Mouse (Mus musculus) E14TG2a.4 (cell line): ENCODE results near the gene Tmem198b.
A peak's percentile ranks its signal among the peaks of the same experiment; 100 is the strongest.

Experiments used
- H3K27me3 ChIP-seq: 2 replicates; pipeline ENCODE4 v1.6.1; 2014; ENCODE audit warnings: low read length, control low read depth; ENCODE audit not compliant: insufficient read depth
- H3K36me3 ChIP-seq: 2 replicates; pipeline ENCODE4 v1.6.1; 2014; ENCODE audit warnings: low read length, control low read depth; ENCODE audit not compliant: insufficient read depth
- H3K4me1 ChIP-seq: replicated peaks from 2 replicates; pipeline ENCODE4 v1.6.1; 2014; ENCODE audit warnings: low read depth, low read length, control low read depth
- H3K4me3 ChIP-seq: replicated peaks from 2 replicates; pipeline ENCODE4 v1.5.1; 2014; ENCODE audit warnings: mild to moderate bottlenecking, low read length
- H3K9me3 ChIP-seq: 2 replicates; pipeline ENCODE4 v1.6.1; 2014; ENCODE audit warnings: low read length, control low read depth
- CTCF ChIP-seq: conservative IDR thresholded peaks from 2 replicates; pipeline ENCODE4 v1.5.1; 2014; ENCODE audit warnings: low read length
- NANOG ChIP-seq: IDR thresholded peaks from 2 replicates; pipeline ENCODE4 v1.6.1; 2014; ENCODE audit warnings: borderline replicate concordance, low read length, mixed read lengths
- POU5F1 ChIP-seq: IDR thresholded peaks from 2 replicates; pipeline ENCODE4 v1.6.1; 2014; ENCODE audit warnings: low read length, borderline replicate concordance

Tmem198b gene

GRCm38 (mm10) chr10:128804271-128805091 lies at the start of gene Tmem198b:
Tmem198b (minus strand) TSS chr10:128804370.
- Histone ChIP-seq H3K27me3 (peaks cover 22% of the 10 kb centered on the region), H3K4me3 (peak within 1 kb of the TSS; percentile 100), H3K36me3 (peaks cover 54% of the 10 kb centered on the region), H3K9me3 (no peaks in the 10 kb centered on the region), H3K4me1 (peaks cover 59% of the 10 kb centered on the region)
- TF ChIP-seq NANOG (no peak), CTCF (no peak), POU5F1 (no peak)

- Histone ChIP-seq H3K27me3 (no peaks in the 10 kb centered on the region), H3K4me1 (peaks cover 8% of the 10 kb centered on the region), H3K36me3 (peaks cover 86% of the 10 kb centered on the region), H3K4me3 (no peak overlapping the region), H3K9me3 (no peaks in the 10 kb centered on the region)
- TF ChIP-seq POU5F1 (no peak), NANOG (no peak), CTCF (no peak)
These were observed 46.2 kb upstream of the Tmem198b start for GRCm38 (mm10) chr10:128850339-128850738.

- H3K4me3 ChIP-seq, result no peak overlapping the region
- H3K36me3 ChIP-seq, result peaks cover 95% of the 10 kb centered on the region
- no peaks in the 10 kb centered on the region for H3K27me3 ChIP-seq
- peaks cover 15% of the 10 kb centered on the region for H3K4me1 ChIP-seq
- TF ChIP-seq NANOG, result no peak
- TF ChIP-seq CTCF, result no peak
- no peak for TF ChIP-seq POU5F1
- no peaks in the 10 kb centered on the region for H3K9me3 ChIP-seq
These were observed 44.3 kb upstream of the Tmem198b start for GRCm38 (mm10) chr10:128848426-128848825.

GRCm38 (mm10) chr10:128846664-128847063 lies 42.5 kb upstream of the Tmem198b start:
- H3K4me3 ChIP-seq, result no peak overlapping the region
- H3K27me3 ChIP-seq, result no peaks in the 10 kb centered on the region
- TF ChIP-seq POU5F1, result no peak
- TF ChIP-seq CTCF, result no peak
- TF ChIP-seq NANOG, result no peak
- H3K9me3 ChIP-seq, result no peaks in the 10 kb centered on the region
- peaks cover 95% of the 10 kb centered on the region for H3K36me3 ChIP-seq
- peaks cover 31% of the 10 kb centered on the region for H3K4me1 ChIP-seq

GRCm38 (mm10) chr10:128845516-128845915 lies 41.3 kb upstream of the Tmem198b start:
- Histone ChIP-seq H3K4me1 (peaks cover 38% of the 10 kb centered on the region), H3K36me3 (peaks cover 97% of the 10 kb centered on the region), H3K9me3 (no peaks in the 10 kb centered on the region), H3K4me3 (no peak overlapping the region), H3K27me3 (no peaks in the 10 kb centered on the region)
- TF ChIP-seq POU5F1 (no peak), CTCF (peak; percentile 67)

- H3K27me3 ChIP-seq, result no peaks in the 10 kb centered on the region
- H3K4me1 ChIP-seq, result peaks cover 49% of the 10 kb centered on the region
- no peak for TF ChIP-seq POU5F1
- no peaks in the 10 kb centered on the region for H3K9me3 ChIP-seq
- H3K4me3 ChIP-seq, result no peak overlapping the region
- peaks cover 96% of the 10 kb centered on the region for H3K36me3 ChIP-seq
These were observed 39.1 kb upstream of the Tmem198b start for GRCm38 (mm10) chr10:128843260-128843659.

- Histone ChIP-seq H3K27me3 (no peaks in the 10 kb centered on the region), H3K4me1 (peaks cover 45% of the 10 kb centered on the region), H3K9me3 (no peaks in the 10 kb centered on the region), H3K36me3 (peaks cover 92% of the 10 kb centered on the region), H3K4me3 (no peak overlapping the region)
- TF ChIP-seq CTCF, result no peak
- no peak for TF ChIP-seq NANOG
- no peak for TF ChIP-seq POU5F1
These were observed 36.4 kb upstream of the Tmem198b start for GRCm38 (mm10) chr10:128840612-128841011.

GRCm38 (mm10) chr10:128839434-128839833 lies 35.3 kb upstream of the Tmem198b start:
- Histone ChIP-seq H3K36me3 (peaks cover 92% of the 10 kb centered on the region), H3K4me1 (peaks cover 37% of the 10 kb centered on the region), H3K4me3 (no peak overlapping the region), H3K27me3 (no peaks in the 10 kb centered on the region), H3K9me3 (no peaks in the 10 kb centered on the region)
- TF ChIP-seq NANOG (no peak), CTCF (no peak), POU5F1 (no peak)

- no peaks in the 10 kb centered on the region for H3K9me3 ChIP-seq
- H3K4me3 ChIP-seq, result no peak overlapping the region
- peaks cover 30% of the 10 kb centered on the region for H3K4me1 ChIP-seq
- TF ChIP-seq CTCF (peak; percentile 25; the same call in 1 of the 2 replicates), NANOG (no peak)
- H3K36me3 ChIP-seq, result peaks cover 93% of the 10 kb centered on the region
- H3K27me3 ChIP-seq, result no peaks in the 10 kb centered on the region
These were observed 33.2 kb upstream of the Tmem198b start for GRCm38 (mm10) chr10:128837400-128837799.
